Mouse (Mus musculus) lung, postnatal 36 days (tissue): ENCODE results near the gene Kif5c.
A peak's percentile ranks its signal among the peaks of the same experiment; 100 is the strongest.

Experiments
- DNase-seq: peaks from one replicate; pipeline ENCODE4 v3.0.0; 2022; ENCODE audit warnings: mixed read lengths

Gene Kif5c

DNA sequence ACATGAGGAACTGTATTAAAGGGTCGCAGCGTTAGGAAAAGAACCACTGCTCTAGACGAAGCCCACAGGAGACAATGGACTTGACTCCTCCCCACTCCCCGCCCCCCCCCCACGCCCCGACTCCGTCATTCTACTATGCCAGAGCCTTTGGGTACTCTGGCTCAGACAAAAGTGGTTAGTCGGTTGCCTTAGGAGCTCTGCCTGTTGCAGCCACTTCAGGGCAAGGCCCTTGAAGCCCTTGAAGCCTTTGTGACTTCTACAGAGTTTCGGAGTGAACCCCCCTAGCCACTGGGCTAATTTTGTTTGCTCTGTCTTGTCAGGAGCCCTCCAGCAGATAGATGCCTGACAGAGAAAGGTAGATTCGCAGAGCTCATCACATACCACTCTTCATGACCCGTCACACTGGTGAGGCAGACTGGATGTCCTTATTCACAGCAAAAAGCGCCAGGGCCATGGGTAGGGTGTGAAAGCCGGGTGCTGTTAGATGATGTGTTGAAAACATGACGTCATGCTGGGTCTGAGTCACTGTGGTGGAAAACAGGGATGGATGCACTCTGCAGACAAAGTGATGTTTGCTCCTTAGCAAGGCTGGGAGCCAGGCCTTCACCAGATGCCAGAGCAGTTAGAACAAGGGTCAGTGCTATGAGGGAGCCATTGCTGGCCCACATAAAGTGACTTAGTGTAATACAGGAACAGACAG lies 178.5 kb downstream of the Kif5c start:
- no peak for DNase-seq

DNA sequence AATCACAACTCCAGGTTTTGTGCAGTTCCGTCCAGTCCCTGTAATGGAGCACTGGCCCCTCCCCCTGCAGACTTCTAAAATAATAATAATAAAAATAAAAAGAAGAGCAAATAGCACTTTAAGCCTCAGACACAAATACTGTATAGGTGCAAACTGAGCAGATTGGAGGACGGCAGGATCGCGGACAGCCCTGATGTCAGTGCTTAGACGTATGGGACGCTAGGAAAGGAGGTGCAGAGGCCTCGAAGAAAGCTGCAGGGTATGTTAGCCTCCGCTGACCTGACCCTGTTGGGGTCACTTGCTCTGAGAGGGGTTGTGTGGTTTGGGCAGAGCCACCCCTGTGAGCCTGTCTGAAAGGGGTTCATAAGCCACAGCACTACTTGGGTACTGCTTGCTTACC lies 185.3 kb downstream of the Kif5c start:
- no peak for DNase-seq

DNA sequence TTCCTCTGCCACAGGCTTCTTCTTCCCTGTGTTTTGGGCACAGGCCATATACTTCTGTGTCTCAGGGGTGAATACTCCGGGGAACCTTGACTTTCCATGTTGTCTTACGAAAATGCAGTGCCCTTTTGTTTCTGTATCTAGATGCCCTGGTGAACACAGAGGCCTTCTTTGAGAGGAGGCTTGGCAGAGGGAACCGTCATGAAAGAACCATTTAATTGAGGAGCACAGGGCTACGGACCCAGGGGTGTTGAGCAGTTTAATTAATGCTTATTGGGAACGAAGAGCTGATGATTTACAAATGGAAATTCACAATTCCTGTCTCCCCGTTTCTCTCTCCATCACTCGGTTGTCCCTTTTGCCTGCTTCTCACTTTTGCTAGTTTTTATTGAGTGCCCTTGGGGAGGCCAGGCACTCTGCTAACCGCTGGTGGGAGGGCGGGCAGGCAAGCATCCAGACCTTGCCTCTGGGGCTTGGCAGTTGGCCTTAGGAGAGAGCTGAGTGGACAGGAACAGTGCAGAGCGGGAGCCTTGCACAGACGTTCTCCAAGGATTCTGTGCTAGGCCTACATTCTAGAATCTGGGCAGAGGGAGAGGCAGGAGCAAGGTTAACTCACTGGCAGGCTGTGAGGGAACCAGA lies 186.8 kb downstream of the Kif5c start:
- DNase-seq: no peak

DNA sequence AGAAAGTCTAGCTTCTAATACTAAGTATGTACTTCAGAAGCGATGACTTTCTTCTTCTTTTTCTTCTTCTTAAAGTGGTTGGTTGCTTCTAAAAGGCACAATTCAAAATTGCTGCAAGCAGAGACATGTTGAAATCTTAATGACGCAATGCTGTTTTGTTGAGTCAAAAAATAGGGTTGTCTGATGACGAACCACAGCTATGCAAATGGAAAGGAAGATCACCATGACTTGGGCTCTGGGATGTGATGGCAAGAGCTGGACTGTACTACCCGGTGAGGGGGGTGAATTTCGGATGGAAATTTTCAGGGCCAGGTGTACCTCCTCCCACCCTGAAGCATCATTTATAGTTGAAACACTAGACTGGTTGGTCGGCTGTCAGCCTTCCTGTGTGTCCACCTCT lies 190.4 kb downstream of the Kif5c start:
- DNase-seq: peak; percentile 63

DNA sequence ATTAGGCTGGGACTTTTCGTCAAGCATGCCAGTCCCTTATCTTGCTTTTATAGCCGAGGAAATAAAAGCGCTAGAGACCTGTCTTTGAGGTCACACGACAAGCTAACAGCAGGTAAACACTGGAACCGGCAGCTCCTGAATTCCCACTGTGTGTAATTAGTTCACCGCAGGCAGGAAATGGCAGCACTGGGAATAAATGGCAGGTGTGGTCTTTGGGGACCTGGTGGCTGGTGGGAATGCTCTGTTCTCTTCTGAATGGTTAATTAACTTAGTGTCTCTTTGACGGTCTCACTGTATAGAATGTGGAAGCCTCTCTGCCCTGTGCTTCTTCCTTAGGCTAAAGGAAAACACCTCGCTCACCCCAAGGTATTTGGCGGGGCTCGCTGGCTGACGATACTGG lies 192.3 kb downstream of the Kif5c start:
- peak; percentile 25 for DNase-seq

DNA sequence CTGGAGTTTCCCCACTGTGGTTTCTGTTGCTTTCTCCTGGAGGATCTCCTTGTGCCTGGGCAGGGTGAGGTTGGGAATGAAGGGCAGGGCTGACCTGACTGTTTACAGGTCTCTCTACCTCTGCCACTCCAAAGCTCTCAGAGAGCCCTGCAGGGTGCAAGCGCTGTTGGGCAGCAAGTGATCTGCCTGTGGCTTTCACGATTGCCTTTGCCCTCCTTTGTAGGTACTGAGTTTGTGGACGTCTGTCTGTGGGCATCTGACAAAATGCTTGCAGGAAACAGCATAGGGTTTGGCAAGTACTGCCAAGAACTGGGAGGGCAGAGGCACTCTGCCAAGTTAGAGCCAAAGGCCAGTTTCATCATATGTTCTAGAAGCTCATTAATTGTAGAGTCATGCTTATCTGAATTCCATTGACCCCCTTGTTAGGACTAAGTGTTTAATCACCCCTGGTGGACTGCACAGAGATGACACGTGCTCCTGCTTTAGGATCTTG lies 192.8 kb downstream of the Kif5c start:
- DNase-seq: peak; percentile 87

DNA sequence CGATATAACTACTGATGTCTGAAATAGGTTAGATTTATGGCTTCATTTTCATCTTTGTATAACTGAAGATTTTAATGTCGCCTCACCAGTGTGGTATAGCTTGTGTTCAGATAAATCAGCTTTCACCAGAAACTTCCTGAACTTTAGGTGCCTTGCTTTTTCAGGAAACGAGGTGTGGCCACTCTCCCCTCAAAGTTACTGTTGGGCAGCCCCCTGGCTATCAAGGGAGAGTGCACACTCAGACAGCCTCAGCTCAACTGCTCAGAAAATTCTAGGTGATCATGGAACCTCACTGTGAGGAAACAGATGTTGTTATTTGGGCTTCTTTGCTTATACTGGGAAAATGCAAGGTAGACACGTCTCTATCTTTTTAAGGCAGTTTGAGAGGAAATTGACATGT lies 194.1 kb downstream of the Kif5c start:
- DNase-seq: no peak

DNA sequence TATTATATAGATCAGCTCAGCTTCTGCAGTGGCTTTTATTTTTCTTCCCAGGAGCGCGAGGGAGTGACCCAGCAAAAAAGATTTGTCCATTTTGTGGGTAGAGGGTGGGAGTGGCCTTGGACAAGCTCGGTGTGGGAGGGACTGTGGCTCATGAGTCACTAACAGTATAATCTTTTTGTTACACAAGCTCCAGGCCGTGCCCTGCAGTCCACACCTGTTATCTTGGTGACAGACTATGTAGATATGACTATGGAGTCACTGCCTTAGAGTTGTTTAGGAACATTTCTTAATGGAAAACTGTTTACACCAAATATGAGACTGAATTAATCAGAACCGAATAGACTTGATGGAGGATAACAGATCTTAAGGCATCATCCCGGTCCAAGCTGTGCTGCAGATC lies 194.9 kb downstream of the Kif5c start:
- peak; percentile 78 for DNase-seq

DNA sequence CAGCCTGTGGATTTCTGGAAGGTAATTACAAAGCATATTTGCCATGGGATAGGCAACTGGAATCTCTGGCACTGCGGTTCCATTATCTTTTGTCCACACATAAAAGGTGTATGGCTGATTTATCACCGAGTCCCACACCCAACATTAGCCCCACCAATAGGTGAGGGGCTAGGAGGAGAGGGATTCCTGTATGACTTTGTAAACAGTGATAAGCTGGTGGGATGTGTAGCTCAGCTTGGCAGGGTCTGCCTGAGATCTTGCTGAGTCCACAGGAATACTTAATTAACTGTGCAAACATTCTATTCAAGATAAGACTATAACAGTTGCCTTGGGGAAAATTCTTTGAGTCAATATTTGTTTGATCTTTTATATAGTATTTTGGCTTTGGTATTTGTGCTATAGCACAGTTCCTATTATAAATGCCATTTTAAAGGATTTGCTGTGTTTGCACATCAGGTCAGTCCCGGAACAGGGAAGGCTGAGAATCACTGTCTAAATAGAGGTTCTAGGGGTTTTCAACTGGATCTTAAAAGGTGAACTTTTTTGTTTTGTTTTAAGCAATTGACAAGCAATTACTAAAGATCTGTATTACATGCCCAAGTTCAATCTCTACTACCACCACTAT lies 196.7 kb downstream of the Kif5c start:
- no peak for DNase-seq

DNA sequence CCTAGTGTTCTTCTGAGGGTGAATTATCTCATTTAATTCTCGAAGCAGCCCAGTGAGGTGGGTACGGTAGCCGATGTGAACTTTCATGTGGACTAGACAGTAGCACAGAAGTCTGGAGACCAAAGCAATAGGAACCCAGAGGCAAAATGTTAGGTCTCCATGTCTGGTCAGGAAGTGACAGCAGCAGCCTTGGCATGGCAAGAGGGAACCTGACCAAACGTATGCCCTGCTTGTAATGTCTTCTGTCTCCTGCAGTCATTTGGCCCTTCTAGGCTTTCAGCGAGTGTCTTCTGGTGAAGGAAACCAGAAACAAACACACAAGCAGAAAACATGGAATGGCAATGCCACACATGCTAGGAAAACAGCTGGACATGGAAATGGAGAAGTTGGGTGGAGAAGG lies 197.5 kb downstream of the Kif5c start:
- no peak for DNase-seq

DNA sequence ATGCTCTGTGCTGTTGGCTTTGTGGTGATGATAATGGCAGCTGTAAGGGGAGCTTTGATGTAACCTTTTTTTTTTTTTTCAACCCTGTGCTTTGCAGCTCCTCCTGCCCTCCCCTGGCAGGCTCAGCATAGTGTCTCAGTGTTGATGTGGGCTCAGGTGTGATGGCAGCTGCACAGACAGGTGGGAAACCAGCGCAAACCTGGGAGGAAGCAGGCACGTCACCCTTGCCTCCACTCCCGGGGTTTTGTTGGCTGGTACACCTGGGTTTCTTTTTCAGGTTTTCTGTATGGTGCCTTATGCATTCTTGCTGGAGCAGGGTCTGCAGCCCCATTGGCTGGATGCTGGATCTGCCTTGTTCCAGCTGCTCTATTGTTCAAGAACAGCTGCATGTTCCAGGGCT lies 198.1 kb downstream of the Kif5c start:
- DNase-seq: no peak

DNA sequence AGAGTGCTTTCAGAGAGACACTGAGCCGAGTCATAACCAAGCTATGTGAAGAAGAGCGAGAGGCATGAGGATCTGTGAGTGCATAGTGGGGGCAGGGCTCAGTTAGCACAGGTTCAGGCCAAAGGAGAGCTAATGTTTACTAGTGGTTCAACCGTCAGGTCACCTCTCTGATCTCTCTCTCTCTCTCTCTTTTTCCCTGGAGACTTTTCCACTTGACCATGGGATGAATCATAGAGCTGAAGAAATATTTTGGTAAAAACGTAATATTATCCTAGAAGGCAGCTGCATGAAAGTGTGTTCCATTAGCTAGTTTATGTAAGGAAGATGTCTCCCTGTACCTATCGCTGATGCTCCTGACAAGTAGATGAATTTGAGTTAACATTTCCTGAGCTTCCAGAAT lies 199.0 kb downstream of the Kif5c start:
- DNase-seq: no peak

DNA sequence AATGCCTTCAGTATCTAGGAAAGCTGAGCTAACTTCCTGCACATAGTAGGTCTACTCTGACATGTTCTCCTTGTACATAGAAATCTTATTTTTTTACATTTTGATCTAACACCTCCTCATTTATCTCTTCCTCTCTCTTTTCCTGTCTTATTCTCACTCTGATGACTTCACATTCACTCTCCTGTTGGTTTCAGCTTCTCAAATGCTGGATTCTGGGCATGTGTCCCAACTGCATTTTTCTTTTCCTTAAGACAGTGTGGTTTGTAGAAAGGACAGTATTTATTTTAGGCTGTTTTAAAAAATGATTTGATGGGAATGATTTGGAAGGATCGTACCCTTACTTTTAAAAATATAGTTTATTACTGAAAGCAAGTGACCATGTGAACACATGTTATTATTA lies 203.2 kb downstream of the Kif5c start:
- no peak for DNase-seq
